Mouse (Mus musculus) neural tube, embryonic 12.5 days (tissue): ENCODE data around the gene Gm10128. TPM values are rescaled to one million over a fixed set of nuclear protein-coding genes. Genes with fewer than 3 reads are reported as not detected.
A peak's percentile ranks its signal among the peaks of the same experiment; 100 is the strongest.
"Not testable (repeated sequence)": the region's sequence is repeated elsewhere in the genome, so short reads cannot be mapped to it uniquely, and the experiment has no call there.

ENCODE experiments used
- ATAC-seq: fragments of 200-750 bp; cut with Nextera tagmentation; 2 replicates; pipeline ENCODE4 v1.8.0; 2017; ENCODE audit warnings: low read depth, mild to moderate bottlenecking, moderate TSS enrichment, moderate library complexity; ENCODE audit not compliant: low FRiP score
- H3K27ac ChIP-seq: fragments of 300-500 bp; sonication (generic); 2 replicates; pipeline ENCODE4 v1.5.1; 2016
- H3K27me3 ChIP-seq: fragments of 300-500 bp; sonication (generic); replicated peaks from 2 replicates; pipeline ENCODE4 v1.6.1; 2016; ENCODE audit warnings: mild to moderate bottlenecking
- H3K36me3 ChIP-seq: fragments of 300-500 bp; sonication (generic); 2 replicates; pipeline ENCODE4 v1.6.1; 2016; ENCODE audit warnings: mild to moderate bottlenecking
- H3K4me1 ChIP-seq: fragments of 300-500 bp; sonication (generic); 2 replicates; pipeline ENCODE4 v1.6.1; 2016
- H3K4me2 ChIP-seq: fragments of 300-500 bp; sonication (generic); replicated peaks from 2 replicates; pipeline ENCODE4 v1.6.1; 2016; ENCODE audit warnings: mild to moderate bottlenecking
- H3K4me3 ChIP-seq: fragments of 300-500 bp; sonication (generic); 2 replicates; pipeline ENCODE4 v1.5.1; 2016
- H3K9ac ChIP-seq: fragments of 300-500 bp; sonication (generic); 2 replicates; pipeline ENCODE4 v1.6.1; 2016; ENCODE audit warnings: mild to moderate bottlenecking
- H3K9me3 ChIP-seq: fragments of 300-500 bp; sonication (generic); 2 replicates; pipeline ENCODE4 v1.6.1; 2016; ENCODE audit warnings: mild to moderate bottlenecking
- WGBS: fragments of 180-500 bp; shearing (Covaris S2); methylation state at CpG from one replicate; pipeline ENCODE4 v1.1.7; 2016; 5-methylcytosine and 5-hydroxymethylcytosine counted together
- polyA plus RNA-seq: library from polyadenylated mRNA; unstranded; fragments of >200 nt; fragmentation: Nextera tagmentation; extraction: Ambion mirVana; gene quantifications from 2 replicates; pipeline ENCODE4 v1.2.1, GENCODE M21; 2016

The Gm10128 gene
- polyA plus RNA-seq = not detected in 2 replicates

DNA sequence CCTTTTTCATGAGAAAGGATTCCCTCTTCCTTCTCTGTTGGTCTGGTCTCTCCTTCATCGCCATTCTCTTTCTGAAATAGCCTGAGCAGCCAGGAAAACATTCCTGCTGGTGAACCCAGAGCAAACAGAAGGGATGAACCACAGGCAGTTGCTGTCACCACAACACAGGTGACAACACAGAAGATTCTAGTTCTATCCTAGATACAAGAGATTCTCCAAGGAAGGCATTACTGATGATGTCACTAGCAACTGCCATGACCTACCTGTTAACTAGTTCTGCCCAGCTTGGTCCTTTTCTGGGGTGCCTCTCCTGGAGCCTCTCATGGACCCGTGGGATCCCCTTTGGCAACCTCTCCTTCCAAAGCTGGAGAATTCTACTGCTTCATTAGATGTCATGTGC lies at the start of gene Gm10128:
Gene Gm10128 (minus strand): TSS at position 101 of the 400 bp plus-strand sequence.
- H3K4me1 ChIP-seq, ATAC-seq, H3K27me3 ChIP-seq, H3K9me3 ChIP-seq, H3K27ac ChIP-seq, H3K4me2 ChIP-seq, H3K4me3 ChIP-seq, H3K9ac ChIP-seq, H3K36me3 ChIP-seq: not testable (repeated sequence)
- no CpG with 5 or more reads among the region's 2 CpGs for WGBS

DNA sequence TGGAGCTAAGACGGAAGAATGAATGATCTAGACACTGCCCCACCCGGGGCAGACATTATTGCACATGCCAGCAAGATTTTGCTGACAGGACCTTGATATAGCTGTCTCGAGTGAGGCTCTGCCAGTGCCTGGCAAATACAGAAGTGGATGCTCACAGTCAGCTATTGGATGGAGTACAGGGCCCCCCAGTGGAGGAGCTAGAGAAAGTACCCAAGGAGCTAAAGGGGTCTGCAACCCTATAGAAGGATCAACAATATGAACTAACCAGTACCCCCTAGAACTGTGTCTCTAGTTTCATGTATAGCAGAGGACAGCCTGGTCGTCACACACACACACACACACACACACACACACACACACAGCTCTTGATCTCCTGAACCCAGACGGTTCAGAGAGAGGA lies 37.4 kb upstream of the Gm10128 start:
- not testable (repeated sequence) for H3K27me3 ChIP-seq, H3K36me3 ChIP-seq, H3K9me3 ChIP-seq, H3K9ac ChIP-seq, H3K27ac ChIP-seq, H3K4me2 ChIP-seq, H3K4me1 ChIP-seq, ATAC-seq, H3K4me3 ChIP-seq
- 62% methylated on average over 5 of the region's 5 CpGs for WGBS

DNA sequence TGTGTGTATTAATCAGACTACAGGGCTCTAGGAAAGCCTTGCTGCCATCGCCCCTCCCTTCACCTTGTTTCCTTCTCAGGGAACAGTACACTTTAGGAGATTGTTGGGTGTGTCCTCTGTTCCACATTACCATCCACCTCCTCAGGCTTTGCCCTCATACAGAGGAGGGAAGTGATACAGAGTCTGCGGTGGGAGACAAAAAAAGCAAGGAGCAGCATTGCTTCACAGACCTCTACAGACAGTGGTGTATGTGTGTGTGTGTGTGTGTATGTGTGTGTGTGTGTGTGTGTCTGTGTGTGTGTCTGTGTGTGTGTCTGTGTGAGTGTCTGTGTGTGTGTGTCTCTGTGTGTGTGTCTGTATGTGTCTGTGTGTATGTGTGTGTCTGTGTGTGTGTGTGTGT lies 18.7 kb upstream of the Gm10128 start:
- H3K36me3 ChIP-seq, ATAC-seq: not testable (repeated sequence)
- 93% methylated on average over 2 of the region's 2 CpGs for WGBS

GRCm38 (mm10) chr14:7658101-7659074 lies 14.6 kb upstream of the Gm10128 start:
- WGBS = under 1% methylated on average over 48 of the region's 76 CpGs
- not testable (repeated sequence) for H3K9ac ChIP-seq

More for the DNA sequence above, 18.7 kb upstream of the Gm10128 start:
- not testable (repeated sequence) for H3K4me3 ChIP-seq, H3K9ac ChIP-seq, H3K27me3 ChIP-seq, H3K4me2 ChIP-seq, H3K27ac ChIP-seq, H3K9me3 ChIP-seq, H3K4me1 ChIP-seq

DNA sequence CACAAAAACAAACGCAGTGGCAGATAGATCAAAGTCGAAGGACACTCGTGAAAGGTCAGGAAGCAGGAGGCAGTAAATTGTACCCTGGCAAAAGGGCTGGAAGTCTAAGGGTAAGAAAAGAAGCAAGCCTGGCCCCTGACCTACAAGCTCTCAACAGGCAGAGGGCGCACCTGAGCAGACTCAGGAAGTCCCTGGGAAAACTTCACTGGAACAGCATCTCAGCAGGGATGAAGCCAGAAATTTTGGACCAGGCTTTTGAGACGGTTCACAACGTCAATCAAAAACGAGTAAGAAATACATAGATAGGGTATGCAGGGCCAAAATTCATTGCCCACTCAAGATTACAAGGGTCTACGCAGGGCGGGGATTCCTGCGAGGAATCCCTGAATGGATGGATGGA lies 13.7 kb upstream of the Gm10128 start:
- 9% methylated on average over 8 of the region's 10 CpGs for WGBS
- not testable (repeated sequence) for H3K27me3 ChIP-seq, H3K27ac ChIP-seq, H3K9me3 ChIP-seq, H3K4me1 ChIP-seq, ATAC-seq, H3K9ac ChIP-seq, H3K4me3 ChIP-seq, H3K36me3 ChIP-seq
- peak overlapping the region; percentile 64 for H3K4me2 ChIP-seq

More at GRCm38 (mm10) chr14:7658101-7659074, 14.6 kb upstream of the Gm10128 start:
- not testable (repeated sequence) for H3K9me3 ChIP-seq, H3K27me3 ChIP-seq, H3K4me1 ChIP-seq, H3K27ac ChIP-seq, H3K36me3 ChIP-seq, ATAC-seq
- Histone ChIP-seq H3K4me3 (peak overlapping the region; percentile 41), H3K4me2 (peak overlapping the region; percentile 64)

DNA sequence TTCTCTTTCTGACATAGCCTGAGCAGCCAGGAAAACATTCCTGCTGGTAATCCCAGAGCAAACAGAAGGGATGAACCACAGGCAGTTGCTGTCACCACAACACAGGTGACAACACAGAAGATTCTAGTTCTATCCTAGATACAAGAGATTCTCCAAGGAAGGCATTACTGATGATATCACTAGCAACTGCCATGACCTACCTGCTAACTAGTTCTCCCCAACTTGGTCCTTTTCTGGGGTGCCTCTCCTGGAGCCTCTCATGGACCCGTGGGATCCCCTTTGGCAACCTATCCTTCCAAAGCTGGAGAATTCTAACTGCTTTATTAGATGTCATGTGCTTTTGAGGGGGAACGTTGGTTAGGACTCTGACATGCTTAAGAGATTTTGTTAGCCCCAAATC lies 48.3 kb downstream of the Gm10128 start, which contains the start of gene Gm10338:
Gene Gm10338 (minus strand): TSS at position 101 of the 400 bp plus-strand sequence.
- not testable (repeated sequence) for H3K4me1 ChIP-seq, H3K4me2 ChIP-seq, H3K36me3 ChIP-seq, H3K27me3 ChIP-seq, H3K9ac ChIP-seq, ATAC-seq, H3K9me3 ChIP-seq, H3K27ac ChIP-seq, H3K4me3 ChIP-seq
- no CpG with 5 or more reads among the region's 2 CpGs for WGBS

Other genes starting within 250 kb of the Gm10128 start
- gene Gm3755, start 193.1 kb downstream of the Gm10128 start, polyA plus RNA-seq = 0.23 TPM in 1 of 2 replicates, not detected in the other
- 3.9 and 4.1 TPM in 2 replicates for gene Gm3752, start 160.2 kb downstream of the Gm10128 start, polyA plus RNA-seq
- 1.9 and 2.7 TPM in 2 replicates for gene Gm3558, start 75.4 kb downstream of the Gm10128 start, polyA plus RNA-seq
- not detected in 2 replicates for gene Gm10338, start 48.4 kb downstream of the Gm10128 start, polyA plus RNA-seq
- not detected in 2 replicates for gene Gm26661, start 147.6 kb upstream of the Gm10128 start, polyA plus RNA-seq
- gene Flnb, start 174.0 kb upstream of the Gm10128 start, polyA plus RNA-seq = 16.2 and 16.8 TPM in 2 replicates